Mouse (Mus musculus): ENCODE results near the gene Cpne4. TPM values are rescaled to one million over a fixed set of nuclear protein-coding genes. Genes with fewer than 3 reads are reported as not detected.

Gene Cpne4
- polyA plus RNA-seq, 1 experiment from 2014 or later: 2.3 TPM

DNA sequence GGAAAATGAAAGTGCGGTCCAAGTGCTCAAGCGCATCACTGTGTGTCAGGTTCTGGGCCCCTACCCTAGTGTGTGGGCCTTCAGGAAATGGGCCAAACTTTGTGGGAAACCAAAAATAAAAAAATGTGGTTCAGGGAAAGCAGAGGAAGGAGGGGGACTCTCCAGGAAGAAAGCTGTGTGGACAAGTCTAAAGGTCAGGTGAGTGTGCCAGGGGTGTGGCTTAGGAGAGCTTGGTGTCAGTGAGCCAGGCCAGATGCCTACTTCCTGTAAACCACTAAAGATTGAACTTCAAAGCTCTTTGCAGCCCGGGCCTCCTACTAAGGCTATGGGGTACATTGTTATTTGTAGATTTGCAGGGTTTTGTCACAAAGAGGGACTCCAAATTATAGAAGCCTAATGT is 327.1 kb downstream of the Cpne4 start:
- WGBS: 61% methylated on average over 3 of the region's 3 CpGs
- no peak overlapping the region for H3K4me2 ChIP-seq (replicated peaks; ENCODE audit: low read depth)
- no peaks in the 10 kb centered on the region for H3K4me1 ChIP-seq (replicated peaks; ENCODE audit: control insufficient read depth, insufficient read depth, low read length)
- TF ChIP-seq CTCF (IDR thresholded peaks at IDR 0.05; ENCODE audit: low read depth): no peak
- H3K27ac ChIP-seq (ENCODE audit: low read depth, low read length): no peak overlapping the region
- peak; percentile 90 for ATAC-seq
- H3K9ac ChIP-seq (ENCODE audit: low read depth, low read length): no peak overlapping the region
- no peaks in the 10 kb centered on the region for H3K9me3 ChIP-seq (ENCODE audit: control insufficient read depth)
- no peaks in the 10 kb centered on the region for H3K36me3 ChIP-seq (ENCODE audit: control insufficient read depth, insufficient read depth)
- no peak overlapping the region for H3K4me3 ChIP-seq (ENCODE audit: low read depth, low read length)
- H3K27me3 ChIP-seq (replicated peaks; ENCODE audit: control insufficient read depth, insufficient read depth, low read length): no peaks in the 10 kb centered on the region

DNA sequence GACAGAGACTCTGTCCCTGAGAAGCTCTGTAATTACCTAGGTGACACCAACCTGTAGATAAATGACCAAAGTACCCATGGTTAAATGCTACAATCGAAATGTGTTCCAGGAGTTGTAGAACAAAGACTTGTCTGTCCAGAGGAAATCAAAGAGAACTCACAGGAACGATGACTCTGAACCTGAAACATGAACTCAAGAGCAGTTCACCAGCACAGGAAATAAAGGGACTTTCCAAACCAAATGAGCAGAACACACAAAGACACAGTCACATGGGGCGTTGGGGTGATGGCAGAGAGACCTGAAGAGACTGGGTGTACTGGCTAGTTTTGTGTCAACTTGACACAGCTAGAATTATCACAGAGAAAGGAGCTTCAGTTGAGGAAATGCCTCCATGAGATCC is 329.9 kb downstream of the Cpne4 start:
- 58% methylated on average over 3 of the region's 3 CpGs for WGBS
- H3K36me3 ChIP-seq (ENCODE audit: control insufficient read depth, insufficient read depth): no peaks in the 10 kb centered on the region
- no peak overlapping the region for H3K9ac ChIP-seq (ENCODE audit: low read depth, low read length)
- no peak for ATAC-seq
- no peak overlapping the region for H3K27ac ChIP-seq (ENCODE audit: low read depth, low read length)
- TF ChIP-seq CTCF (IDR thresholded peaks at IDR 0.05; ENCODE audit: low read depth): no peak
- H3K9me3 ChIP-seq (ENCODE audit: control insufficient read depth): no peaks in the 10 kb centered on the region
- H3K4me3 ChIP-seq (ENCODE audit: low read depth, low read length): no peak overlapping the region
- H3K27me3 ChIP-seq (replicated peaks; ENCODE audit: control insufficient read depth, insufficient read depth, low read length): no peaks in the 10 kb centered on the region
- no peaks in the 10 kb centered on the region for H3K4me1 ChIP-seq (replicated peaks; ENCODE audit: control insufficient read depth, insufficient read depth, low read length)
- no peak overlapping the region for H3K4me2 ChIP-seq (replicated peaks; ENCODE audit: low read depth)

DNA sequence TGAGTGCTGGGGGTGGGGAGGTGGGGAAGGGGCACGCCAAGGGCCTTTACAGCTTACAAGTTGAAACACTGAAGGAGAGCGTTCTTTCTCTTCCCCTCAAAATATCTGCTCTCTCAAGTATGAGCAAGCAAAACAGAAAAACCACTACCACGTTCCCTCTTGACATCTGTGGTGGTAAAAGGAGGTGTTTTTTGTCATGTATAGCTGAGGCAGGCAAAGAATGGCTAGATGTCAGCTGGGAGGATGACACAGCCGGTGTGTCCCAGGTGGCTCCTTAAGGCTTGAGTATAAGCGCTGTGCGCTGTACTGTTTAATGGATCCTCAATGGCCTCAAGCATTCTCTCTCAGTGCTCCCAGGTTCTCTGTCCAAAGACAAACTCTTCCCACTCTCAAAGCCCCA is 331.5 kb downstream of the Cpne4 start:
- no peaks in the 10 kb centered on the region for H3K4me1 ChIP-seq (replicated peaks; ENCODE audit: control insufficient read depth, insufficient read depth, low read length)
- TF ChIP-seq CTCF (IDR thresholded peaks at IDR 0.05; ENCODE audit: low read depth): no peak
- H3K9ac ChIP-seq (ENCODE audit: low read depth, low read length): no peak overlapping the region
- 84% methylated on average over 6 of the region's 6 CpGs for WGBS
- no peak overlapping the region for H3K4me3 ChIP-seq (ENCODE audit: low read depth, low read length)
- no peak overlapping the region for H3K27ac ChIP-seq (ENCODE audit: low read depth, low read length)
- no peak overlapping the region for H3K4me2 ChIP-seq (replicated peaks; ENCODE audit: low read depth)
- ATAC-seq: no peak
- H3K9me3 ChIP-seq (ENCODE audit: control insufficient read depth): no peaks in the 10 kb centered on the region
- H3K36me3 ChIP-seq (ENCODE audit: control insufficient read depth, insufficient read depth): no peaks in the 10 kb centered on the region
- H3K27me3 ChIP-seq (replicated peaks; ENCODE audit: control insufficient read depth, insufficient read depth, low read length): no peaks in the 10 kb centered on the region

DNA sequence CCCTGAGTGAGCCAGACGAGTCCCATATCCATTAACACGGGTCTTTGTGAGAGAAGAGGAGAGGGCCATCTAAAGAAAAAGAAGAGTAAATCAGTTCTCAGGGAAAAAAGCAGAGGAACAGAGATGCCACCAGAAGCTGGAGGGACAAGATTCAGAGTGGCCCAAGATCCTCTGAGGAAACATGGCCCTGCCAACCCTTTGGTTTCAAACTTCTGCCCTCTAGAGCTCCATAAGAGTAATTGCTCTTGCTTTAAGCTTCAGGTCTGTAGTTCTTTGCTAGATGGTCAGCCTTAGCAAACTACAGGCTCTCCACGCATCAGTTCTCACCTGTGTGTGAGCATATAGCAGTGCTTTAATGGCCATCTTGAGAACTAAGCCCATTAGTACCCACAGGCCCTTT is 343.4 kb downstream of the Cpne4 start:
- Histone ChIP-seq H3K36me3 (ENCODE audit: control insufficient read depth, insufficient read depth) (no peaks in the 10 kb centered on the region), H3K4me3 (ENCODE audit: low read depth, low read length) (no peak overlapping the region), H3K9ac (ENCODE audit: low read depth, low read length) (no peak overlapping the region), H3K27me3 (replicated peaks; ENCODE audit: control insufficient read depth, insufficient read depth, low read length) (no peaks in the 10 kb centered on the region), H3K4me1 (replicated peaks; ENCODE audit: control insufficient read depth, insufficient read depth, low read length) (no peaks in the 10 kb centered on the region), H3K4me2 (replicated peaks; ENCODE audit: low read depth) (no peak overlapping the region), H3K9me3 (ENCODE audit: control insufficient read depth) (no peaks in the 10 kb centered on the region), H3K27ac (ENCODE audit: low read depth, low read length) (no peak overlapping the region)
- TF ChIP-seq CTCF (IDR thresholded peaks at IDR 0.05; ENCODE audit: low read depth): no peak
- WGBS: 88% methylated on average over 3 of the region's 3 CpGs
- no peak for ATAC-seq

DNA sequence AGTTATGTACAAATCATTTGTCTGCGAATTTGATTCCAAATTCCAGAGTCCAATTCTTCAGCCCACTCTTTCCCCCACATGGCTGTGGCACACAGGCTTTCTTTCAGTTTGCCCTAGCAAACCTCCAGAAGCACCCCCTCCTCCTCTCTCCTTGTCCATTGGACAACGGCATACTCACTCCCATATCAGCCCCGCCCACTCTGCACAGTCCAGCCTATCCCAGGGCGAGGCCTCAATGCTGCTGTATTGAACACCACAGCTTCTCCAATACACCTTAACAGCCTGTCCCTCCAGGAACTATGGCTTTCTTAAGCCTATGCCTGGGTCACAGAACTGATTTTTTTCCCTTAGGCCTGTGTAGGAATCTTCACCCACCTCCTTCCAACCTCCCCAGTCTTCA is 348.3 kb downstream of the Cpne4 start:
- H3K27me3 ChIP-seq (replicated peaks; ENCODE audit: control insufficient read depth, insufficient read depth, low read length): no peaks in the 10 kb centered on the region
- no peak overlapping the region for H3K4me3 ChIP-seq (ENCODE audit: low read depth, low read length)
- no peaks in the 10 kb centered on the region for H3K4me1 ChIP-seq (replicated peaks; ENCODE audit: control insufficient read depth, insufficient read depth, low read length)
- no peaks in the 10 kb centered on the region for H3K9me3 ChIP-seq (ENCODE audit: control insufficient read depth)
- no peak overlapping the region for H3K9ac ChIP-seq (ENCODE audit: low read depth, low read length)
- no peaks in the 10 kb centered on the region for H3K36me3 ChIP-seq (ENCODE audit: control insufficient read depth, insufficient read depth)
- H3K4me2 ChIP-seq (replicated peaks; ENCODE audit: low read depth): no peak overlapping the region
- ATAC-seq: peak; percentile 56
- no peak overlapping the region for H3K27ac ChIP-seq (ENCODE audit: low read depth, low read length)
- 66% methylated on average over 4 of the region's 4 CpGs for whole genome bisulfite sequencing
- no peak for TF ChIP-seq CTCF (IDR thresholded peaks at IDR 0.05; ENCODE audit: low read depth)

DNA sequence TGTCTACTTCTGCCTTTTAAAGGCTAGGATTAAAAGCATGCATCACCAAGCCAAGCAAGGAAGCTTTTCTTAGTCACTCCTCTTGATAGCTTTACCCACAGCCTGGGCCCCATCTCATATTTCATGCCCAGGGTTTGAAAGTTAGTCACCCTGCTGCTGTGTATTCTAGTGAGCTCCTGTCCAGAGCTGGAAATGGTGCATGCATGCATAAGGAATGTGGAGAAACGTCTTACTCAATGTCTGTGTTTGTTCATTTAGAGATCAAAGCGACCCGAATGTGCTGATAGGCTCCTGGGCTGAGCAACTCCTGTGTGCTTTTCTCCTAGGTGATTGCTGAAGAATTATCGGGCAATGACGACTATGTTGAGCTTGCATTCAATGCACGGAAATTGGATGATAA is 354.0 kb downstream of the Cpne4 start:
- WGBS: 25% methylated on average over 6 of the region's 6 CpGs
- TF ChIP-seq CTCF (IDR thresholded peaks at IDR 0.05; ENCODE audit: low read depth): no peak
- no peak overlapping the region for H3K4me3 ChIP-seq (ENCODE audit: low read depth, low read length)
- no peaks in the 10 kb centered on the region for H3K4me1 ChIP-seq (replicated peaks; ENCODE audit: control insufficient read depth, insufficient read depth, low read length)
- no peak overlapping the region for H3K9ac ChIP-seq (ENCODE audit: low read depth, low read length)
- H3K27me3 ChIP-seq (replicated peaks; ENCODE audit: control insufficient read depth, insufficient read depth, low read length): no peaks in the 10 kb centered on the region
- 0 out of 2 replicates have a peak, but pooled peaks have one; percentile 13 for ATAC-seq
- no peak overlapping the region for H3K27ac ChIP-seq (ENCODE audit: low read depth, low read length)
- H3K36me3 ChIP-seq (ENCODE audit: control insufficient read depth, insufficient read depth): no peaks in the 10 kb centered on the region
- no peaks in the 10 kb centered on the region for H3K9me3 ChIP-seq (ENCODE audit: control insufficient read depth)
- no peak overlapping the region for H3K4me2 ChIP-seq (replicated peaks; ENCODE audit: low read depth)

DNA sequence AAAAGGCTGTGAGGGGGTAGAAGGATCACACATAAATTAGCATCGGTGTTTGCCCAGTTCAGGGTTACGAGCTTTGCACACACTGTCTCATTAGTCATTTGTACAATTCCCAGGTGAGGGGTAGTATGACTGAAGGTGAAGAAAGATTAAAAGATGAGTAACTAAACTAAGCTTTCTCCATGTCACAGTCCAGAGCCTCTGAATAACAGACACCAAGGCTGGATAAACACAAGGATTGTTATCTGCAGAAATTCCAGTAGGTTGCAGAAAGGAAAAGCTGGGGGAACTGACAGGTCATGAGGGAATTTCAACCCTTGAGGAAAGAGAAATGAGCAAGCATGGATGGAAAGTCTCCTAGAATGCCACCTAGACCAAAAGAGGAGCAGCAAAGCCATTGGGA is 354.7 kb downstream of the Cpne4 start:
- no peaks in the 10 kb centered on the region for H3K4me1 ChIP-seq (replicated peaks; ENCODE audit: control insufficient read depth, insufficient read depth, low read length)
- no peak overlapping the region for H3K27ac ChIP-seq (ENCODE audit: low read depth, low read length)
- no peak for ATAC-seq
- WGBS: 46% methylated on average over 2 of the region's 2 CpGs
- H3K9me3 ChIP-seq (ENCODE audit: control insufficient read depth): no peaks in the 10 kb centered on the region
- no peaks in the 10 kb centered on the region for H3K36me3 ChIP-seq (ENCODE audit: control insufficient read depth, insufficient read depth)
- no peak overlapping the region for H3K4me2 ChIP-seq (replicated peaks; ENCODE audit: low read depth)
- H3K9ac ChIP-seq (ENCODE audit: low read depth, low read length): no peak overlapping the region
- H3K4me3 ChIP-seq (ENCODE audit: low read depth, low read length): no peak overlapping the region
- H3K27me3 ChIP-seq (replicated peaks; ENCODE audit: control insufficient read depth, insufficient read depth, low read length): no peaks in the 10 kb centered on the region
- TF ChIP-seq CTCF (IDR thresholded peaks at IDR 0.05; ENCODE audit: low read depth): no peak
